Mouse (Mus musculus) embryonic stem cell, embryonic (primary cell): ENCODE data around the gene Zfp592.
"Not testable (repeated sequence)": the region's sequence is repeated elsewhere in the genome, so short reads cannot be mapped to it uniquely, and the experiment has no call there.

Source experiments
- CTCF ChIA-PET, 4 experiments: fragments of 300-600 bp in 2 of 4; fragments of 350-600 bp in 2 of 4; sonication (Branson Sonifier 250); formaldehyde crosslinking; loops; one replicate each; lab custom pipeline; 2022; ENCODE audit warnings: inconsistent platforms in 2 of 4; lab: Charles Lee
- POLR2A ChIA-PET, 4 experiments: fragments of 300-600 bp in 2 of 4; fragments of 350-600 bp in 2 of 4; sonication (Branson Sonifier 250); formaldehyde crosslinking; loops; one replicate each; lab custom pipeline; 2022; ENCODE audit warnings: antibody characterized with exemption in 4 of 4, inconsistent platforms in 1 of 4; lab: Charles Lee

Zfp592 gene

DNA sequence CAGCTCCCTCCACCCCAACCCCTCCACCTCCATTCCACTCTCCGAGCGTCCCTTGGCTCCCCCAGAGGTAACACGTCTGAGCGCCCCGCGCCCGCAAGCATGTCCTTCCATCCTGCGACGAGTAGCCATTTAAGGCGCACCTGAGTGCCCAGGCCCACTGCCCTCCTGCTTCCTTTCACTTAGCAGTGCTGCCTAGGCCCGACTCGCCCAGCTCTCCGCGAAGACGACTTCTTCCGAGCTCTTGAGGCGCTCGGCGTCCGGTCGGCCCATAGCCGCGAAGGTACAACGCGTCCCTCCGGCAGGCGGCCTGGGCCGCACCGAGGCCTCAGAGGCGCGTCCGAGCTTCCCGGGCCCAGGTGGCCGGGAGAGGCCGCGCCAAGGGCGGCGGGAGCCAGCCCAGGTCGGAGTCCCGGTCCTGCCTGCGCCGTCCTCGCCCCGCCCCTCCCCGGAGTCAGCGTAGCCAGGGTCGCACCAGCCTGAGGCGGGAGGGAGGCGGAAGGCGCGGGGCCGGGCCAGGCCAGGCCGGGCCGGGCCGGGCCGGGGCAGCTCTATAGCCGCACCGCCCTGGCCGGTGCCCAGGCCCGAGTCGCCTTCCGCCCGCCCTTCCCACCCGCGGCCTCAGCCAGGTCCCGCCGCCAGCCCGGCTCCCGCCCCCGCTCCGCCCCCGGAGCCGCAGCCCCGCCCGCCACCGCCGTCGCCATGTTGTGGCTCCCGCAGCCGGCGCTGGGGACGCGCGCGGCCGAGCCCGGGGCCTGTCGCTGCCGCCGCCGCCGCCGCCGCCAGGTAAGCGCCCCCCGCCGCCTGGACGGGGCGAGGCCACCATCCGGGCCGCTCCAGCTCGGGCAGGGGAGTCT lies at the start of gene Zfp592:
Gene Zfp592 (plus strand): TSS at position 702 of the 854 bp plus-strand sequence.
- CTCF ChIA-PET, result interaction anchor here in 3 of 4 experiments (0.6 to 1.6 kb wide), 6 partner anchors 8 to 174 kb away, joined by 3 to 6 read pairs (median 3); no protein-coding TSS in a partner anchor
- POLR2A ChIA-PET, result interaction anchor here in 3 of 4 experiments (0.6 to 3.9 kb wide), 56 partner anchors 9 to 352 kb away, joined by 3 to 30 read pairs (median 4); partner anchors contain the start of genes Alpk3 (in 2 of the 3), Nmb (in 2 of the 3), Wdr73 (in 2 of the 3) and Sec11a (in 1 of the 3)

DNA sequence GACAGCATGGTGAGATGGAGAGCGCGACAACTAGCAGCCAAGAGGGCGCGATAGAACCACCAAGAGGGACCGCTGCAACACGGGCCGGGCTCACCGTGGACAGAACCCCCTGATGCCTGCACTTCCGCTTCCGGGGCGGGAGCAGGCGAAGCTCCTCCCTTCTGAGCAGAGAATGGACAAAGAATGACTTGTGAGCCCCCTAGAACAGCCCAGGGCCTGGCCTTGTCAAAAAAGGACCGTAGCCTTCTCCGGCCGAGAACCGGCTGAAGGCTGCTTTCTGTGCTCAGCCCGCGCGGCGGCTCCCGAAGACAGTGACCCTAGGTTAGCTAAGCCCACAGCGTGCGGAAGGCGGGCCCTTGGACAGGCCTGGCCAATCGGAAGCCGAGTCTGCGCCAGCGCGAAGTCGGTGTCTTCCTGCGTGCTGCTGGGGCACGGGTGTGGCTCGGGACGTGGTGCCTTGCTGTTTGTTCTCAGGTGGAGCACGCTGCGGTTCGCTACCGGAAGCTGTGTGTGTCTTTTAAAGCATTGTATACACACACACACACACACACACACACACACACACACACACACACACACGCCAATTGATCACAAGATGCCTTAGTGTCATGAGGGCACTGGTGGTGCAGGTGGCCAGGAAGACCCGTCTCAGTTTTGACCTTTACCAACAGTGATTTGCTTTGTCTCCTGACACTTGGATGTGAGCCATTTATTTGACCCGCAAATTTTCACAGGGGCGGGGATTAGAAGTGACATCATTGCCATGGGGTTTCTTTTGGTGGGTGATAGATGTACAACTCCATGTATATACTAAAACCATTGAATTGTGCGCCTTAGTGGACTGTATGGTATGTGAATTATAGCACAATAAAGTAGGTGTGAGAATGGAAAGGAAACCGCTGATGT lies 45.8 kb upstream of the Zfp592 start, which contains the start of gene Sec11a:
Gene Sec11a (minus strand): TSS at position 336 of the 906 bp plus-strand sequence.
- CTCF ChIA-PET, result interaction anchor here (0.5 to 2.7 kb wide), 14 partner anchors 25 to 1504 kb away, joined by 3 to 15 read pairs (median 3); no protein-coding TSS in a partner anchor
- POLR2A ChIA-PET, result interaction anchor here (0.5 to 4.7 kb wide), 103 partner anchors 8 to 1697 kb away, joined by 3 to 60 read pairs (median 5); partner anchors contain the start of genes Zscan2 (in 3 of the 4), Alpk3 (in 2 of the 4), Wdr73 (in 2 of the 4) and Nmb (in 1 of the 4)

DNA sequence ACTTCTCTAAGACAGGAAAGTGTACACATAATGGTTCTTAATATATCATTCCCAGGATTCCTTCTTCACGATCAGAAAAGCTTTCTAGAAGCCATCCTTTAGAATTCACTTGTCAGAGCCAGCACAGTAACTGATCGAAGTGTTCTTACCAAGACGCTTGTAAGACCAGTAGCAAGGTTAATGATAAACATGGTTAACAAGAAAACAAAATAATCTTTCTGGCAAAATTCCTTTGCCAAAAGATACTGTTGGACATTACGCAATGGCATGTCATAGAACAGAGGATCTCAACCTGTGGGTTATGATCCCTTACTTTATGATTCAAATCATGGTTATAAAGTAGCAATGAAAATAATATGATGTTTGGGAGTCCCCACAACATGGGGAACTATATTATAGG lies 42.0 kb upstream of the Zfp592 start:
- POLR2A ChIA-PET, result no interaction called here
- CTCF ChIA-PET, result no interaction called here

DNA sequence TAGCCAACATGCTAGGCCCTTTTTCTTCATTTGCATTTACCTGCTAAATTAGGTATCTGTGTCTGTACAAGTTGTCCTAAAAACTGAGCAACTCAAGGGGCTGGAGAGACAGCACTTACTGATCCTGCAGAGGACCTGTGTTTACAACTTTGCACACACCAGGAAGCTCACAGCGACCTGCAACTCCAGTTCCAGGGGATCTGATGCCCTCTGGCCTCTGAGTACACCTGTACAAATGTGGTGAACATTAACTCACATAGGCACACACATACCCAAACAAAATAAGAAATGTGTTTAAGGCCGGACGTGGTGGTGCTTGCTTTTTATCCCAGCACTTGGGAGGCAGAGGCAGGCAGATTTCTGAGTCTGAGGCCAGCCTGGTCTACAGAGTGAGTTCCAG lies 41.3 kb upstream of the Zfp592 start:
- CTCF ChIA-PET, result interaction anchor here in 1 of 4 experiments (1.2 kb wide), 1 partner anchor 69 kb away, joined by 3 read pairs; no protein-coding TSS in a partner anchor
- POLR2A ChIA-PET, result interaction anchor here in 1 of 4 experiments (1.6 kb wide), 1 partner anchor 11 kb away, joined by 3 read pairs; no protein-coding TSS in a partner anchor

DNA sequence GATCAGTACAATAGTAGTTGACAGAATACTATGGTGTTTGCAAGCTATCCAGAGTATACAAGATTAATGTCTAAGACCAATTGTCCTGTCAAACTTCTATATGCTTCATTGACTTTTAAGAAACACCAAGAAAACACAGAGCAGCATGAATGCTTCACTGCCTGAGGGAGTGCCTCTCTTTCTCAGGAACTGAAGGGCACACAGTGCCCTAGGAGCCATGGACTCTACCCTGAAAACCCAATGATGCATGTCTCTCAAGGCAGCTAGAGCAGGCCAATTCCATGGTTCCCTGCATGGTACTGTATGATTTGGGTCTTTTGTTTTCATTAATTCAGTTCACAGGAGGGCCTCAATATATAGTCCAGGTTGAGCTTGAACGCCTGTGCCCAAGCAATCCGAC lies 39.2 kb upstream of the Zfp592 start:
- CTCF ChIA-PET, result no interaction called here

GRCm38 (mm10) chr7:80956891-80957290 lies 36.6 kb upstream of the Zfp592 start:
- POLR2A ChIA-PET, result interaction anchor here in 2 of 4 experiments (1.2 to 1.8 kb wide), 3 partner anchors 9 to 108 kb away, joined by 3 to 7 read pairs (median 4); partner anchors contain the start of gene Sec11a (in 1 of the 2)
- CTCF ChIA-PET, result no interaction called here

More for the DNA sequence above, 39.2 kb upstream of the Zfp592 start:
- POLR2A ChIA-PET, result interaction anchor here in 2 of 4 experiments (0.8 to 1.4 kb wide), 5 partner anchors 9 to 65 kb away, joined by 3 to 8 read pairs (median 3); no protein-coding TSS in a partner anchor

DNA sequence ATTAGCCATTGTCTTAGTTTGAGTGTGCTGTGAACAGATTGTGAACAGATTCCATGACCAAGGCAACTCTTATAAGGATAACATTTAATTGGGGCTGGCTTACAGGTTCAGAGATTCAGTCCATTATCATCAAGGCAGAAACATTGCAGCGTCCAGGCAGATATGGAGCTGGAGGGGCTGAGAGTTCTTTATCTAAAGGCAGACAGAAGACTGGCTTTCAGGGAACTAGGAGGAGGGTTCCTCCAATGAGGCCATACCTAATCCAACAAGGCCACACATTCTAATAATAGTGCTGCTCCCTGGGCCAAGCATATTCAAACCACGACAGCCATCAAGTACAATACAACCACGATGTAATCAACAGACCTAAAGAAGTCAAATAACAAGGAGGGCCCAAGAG lies 34.5 kb upstream of the Zfp592 start:
- ChIA-PET CTCF (no interaction called here), POLR2A (interaction anchor here in 1 of 4 experiments (2.2 kb wide), 1 partner anchor 11 kb away, joined by 11 read pairs; the partner anchor contains the start of gene Sec11a)

DNA sequence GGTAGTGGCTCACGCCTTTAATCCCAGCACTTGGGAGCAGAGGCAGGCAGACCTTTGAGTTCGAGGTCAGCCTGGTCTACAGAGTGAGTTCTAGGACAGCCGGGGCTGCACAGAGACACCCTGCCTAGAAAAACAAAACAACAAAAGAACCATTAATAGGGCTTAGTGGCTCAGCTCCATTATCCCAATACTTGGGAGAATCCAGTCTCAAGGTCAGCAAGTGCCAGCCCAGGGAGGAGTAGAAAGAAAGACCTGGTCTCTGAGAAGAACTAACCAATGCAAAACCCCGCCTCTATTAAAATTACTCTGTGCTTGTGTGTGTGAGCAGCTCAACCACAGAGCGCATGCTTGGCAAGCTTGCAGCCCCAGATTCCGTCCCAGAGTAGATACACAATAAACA lies 30.7 kb upstream of the Zfp592 start:
- ChIA-PET CTCF (interaction anchor here in 3 of 4 experiments (0.6 to 1.2 kb wide), 3 partner anchors 14 to 106 kb away, joined by 3 to 19 read pairs (median 4); no protein-coding TSS in a partner anchor), POLR2A (interaction anchor here in 3 of 4 experiments (0.5 to 5.4 kb wide), 27 partner anchors 8 to 526 kb away, joined by 3 to 41 read pairs (median 3); partner anchors contain the start of genes Sec11a (in 3 of the 3), Nmb (in 2 of the 3), Wdr73 (in 1 of the 3) and Zfp592 (in 1 of the 3))

GRCm38 (mm10) chr7:80970913-80971312 lies 22.6 kb upstream of the Zfp592 start:
- CTCF ChIA-PET, result interaction anchor here in 1 of 4 experiments (1.0 kb wide), 1 partner anchor 82 kb away, joined by 3 read pairs; no protein-coding TSS in a partner anchor
- POLR2A ChIA-PET, result interaction anchor here in 3 of 4 experiments (0.5 to 3.9 kb wide), 24 partner anchors 8 to 898 kb away, joined by 3 to 33 read pairs (median 4); partner anchors contain the start of genes Alpk3 (in 2 of the 3), Zfp592 (in 2 of the 3) and Sec11a (in 1 of the 3)

DNA sequence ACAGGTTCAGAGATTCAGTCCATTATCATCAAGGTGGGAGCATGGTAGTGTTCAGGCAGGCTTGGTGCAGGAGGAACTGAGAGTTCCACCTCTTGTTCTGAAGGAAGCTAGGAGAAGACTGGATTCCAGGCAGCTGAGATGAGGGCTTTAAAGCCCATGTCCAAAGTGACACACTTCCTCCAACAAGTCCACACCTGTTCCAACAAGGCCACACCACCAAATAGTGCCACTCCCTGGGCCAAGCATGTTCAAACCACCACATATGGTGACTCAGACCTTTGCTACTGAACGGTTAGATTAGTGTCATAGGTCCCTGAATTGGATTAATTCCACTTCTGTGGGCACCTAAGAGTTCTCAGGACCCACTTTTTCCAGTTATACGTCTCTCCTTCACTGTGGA lies 22.1 kb upstream of the Zfp592 start:
- POLR2A ChIA-PET, result interaction anchor here in 2 of 4 experiments (0.9 to 3.9 kb wide), 14 partner anchors 9 to 139 kb away, joined by 3 to 33 read pairs (median 4); partner anchors contain the start of genes Alpk3 (in 1 of the 2), Sec11a (in 1 of the 2) and Zfp592 (in 1 of the 2)

DNA sequence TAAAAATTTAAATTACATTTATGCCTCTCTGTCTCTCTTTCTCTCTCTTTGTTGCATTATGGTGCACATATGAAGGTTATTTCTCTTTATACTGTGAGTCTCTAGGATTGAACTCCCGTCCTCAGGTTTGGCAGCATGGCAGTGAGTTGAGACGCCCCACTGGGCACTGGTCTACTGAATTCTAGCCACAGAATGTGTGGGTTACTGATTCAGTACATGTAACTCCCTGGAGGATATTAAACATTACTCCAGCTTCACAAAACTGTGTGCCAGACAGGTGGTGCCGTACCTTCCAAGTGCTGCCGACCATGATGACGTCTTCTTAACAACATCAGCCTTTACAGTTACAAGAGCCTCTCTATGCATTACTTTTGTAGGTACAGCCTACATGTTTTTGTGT lies 21.4 kb upstream of the Zfp592 start:
- POLR2A ChIA-PET, result interaction anchor here in 3 of 4 experiments (0.6 to 3.4 kb wide), 3 partner anchors 9 to 21 kb away, joined by 7 to 13 read pairs (median 7); no protein-coding TSS in a partner anchor
- CTCF ChIA-PET, result no interaction called here

More for the DNA sequence above, 22.1 kb upstream of the Zfp592 start:
- CTCF ChIA-PET, result no interaction called here

DNA sequence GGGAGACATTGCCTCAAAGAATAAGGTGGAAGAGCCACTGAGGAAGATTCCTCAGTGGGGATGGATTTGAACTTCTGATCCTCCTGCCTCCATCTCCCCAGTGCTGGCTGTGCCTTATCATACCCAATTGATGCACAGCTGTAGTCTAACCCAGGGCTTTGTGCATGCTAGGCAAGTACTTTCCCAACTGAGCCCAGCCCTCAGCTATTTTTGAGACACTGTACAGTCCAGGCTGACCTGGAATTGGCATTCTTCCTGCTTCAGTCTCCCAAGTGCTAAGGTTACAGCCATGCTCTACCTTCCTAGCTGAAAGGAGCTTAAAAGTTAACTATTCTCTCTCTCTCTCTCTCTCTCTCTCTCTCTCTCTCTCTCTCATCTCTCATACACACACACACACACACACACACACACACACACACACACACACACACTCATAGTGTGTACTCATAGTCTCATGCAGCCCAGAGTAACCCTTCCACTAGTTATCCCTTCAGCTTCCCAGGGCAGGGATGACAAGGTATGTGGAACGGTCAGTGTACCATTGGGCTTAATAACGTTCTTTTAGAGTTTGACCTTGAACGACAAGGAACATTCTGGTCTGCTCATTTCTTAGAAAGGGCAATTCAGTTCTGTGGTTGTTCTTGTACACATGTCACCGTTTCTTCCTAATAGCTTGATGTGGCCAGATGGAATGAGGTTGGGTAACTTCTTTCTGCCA lies 20.4 kb upstream of the Zfp592 start:
- CTCF ChIA-PET, result interaction anchor here in 2 of 4 experiments (0.6 to 0.9 kb wide), 3 partner anchors 24 to 87 kb away, joined by 3 to 5 read pairs (median 3); partner anchors contain the start of gene Sec11a (in 1 of the 2)
- POLR2A ChIA-PET, result interaction anchor here in 3 of 4 experiments (0.6 to 0.7 kb wide), 3 partner anchors 18 to 511 kb away, joined by 3 to 7 read pairs (median 4); no protein-coding TSS in a partner anchor

DNA sequence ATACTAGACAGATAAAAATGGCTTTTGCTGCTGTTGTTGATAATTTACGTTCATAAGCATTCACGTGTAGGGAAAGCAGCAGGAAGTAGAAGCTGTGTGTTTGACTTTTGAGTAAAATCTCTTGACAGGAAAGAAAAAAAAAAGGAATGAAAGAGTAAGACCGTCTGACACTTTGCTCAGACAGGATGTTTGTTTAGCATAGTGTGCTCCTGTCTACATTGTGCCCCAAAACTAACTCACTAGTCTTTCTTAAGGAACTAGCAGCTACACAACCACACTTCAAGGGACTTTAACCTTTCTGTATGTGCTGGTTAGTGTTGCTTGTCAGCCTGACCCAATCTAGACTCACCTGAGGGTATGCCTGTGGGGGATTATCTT lies 19.9 kb upstream of the Zfp592 start:
- POLR2A ChIA-PET, result not testable (repeated sequence)
- CTCF ChIA-PET, result interaction anchor here in 1 of 4 experiments (0.9 kb wide), 1 partner anchor 87 kb away, joined by 3 read pairs; no protein-coding TSS in a partner anchor

GRCm38 (mm10) chr7:80980566-80980965 lies 12.9 kb upstream of the Zfp592 start:
- ChIA-PET POLR2A (interaction anchor here in 1 of 4 experiments (0.5 to 0.6 kb wide), 3 partner anchors 11 to 872 kb away, joined by 3 to 6 read pairs (median 4); no protein-coding TSS in a partner anchor), CTCF (no interaction called here)

DNA sequence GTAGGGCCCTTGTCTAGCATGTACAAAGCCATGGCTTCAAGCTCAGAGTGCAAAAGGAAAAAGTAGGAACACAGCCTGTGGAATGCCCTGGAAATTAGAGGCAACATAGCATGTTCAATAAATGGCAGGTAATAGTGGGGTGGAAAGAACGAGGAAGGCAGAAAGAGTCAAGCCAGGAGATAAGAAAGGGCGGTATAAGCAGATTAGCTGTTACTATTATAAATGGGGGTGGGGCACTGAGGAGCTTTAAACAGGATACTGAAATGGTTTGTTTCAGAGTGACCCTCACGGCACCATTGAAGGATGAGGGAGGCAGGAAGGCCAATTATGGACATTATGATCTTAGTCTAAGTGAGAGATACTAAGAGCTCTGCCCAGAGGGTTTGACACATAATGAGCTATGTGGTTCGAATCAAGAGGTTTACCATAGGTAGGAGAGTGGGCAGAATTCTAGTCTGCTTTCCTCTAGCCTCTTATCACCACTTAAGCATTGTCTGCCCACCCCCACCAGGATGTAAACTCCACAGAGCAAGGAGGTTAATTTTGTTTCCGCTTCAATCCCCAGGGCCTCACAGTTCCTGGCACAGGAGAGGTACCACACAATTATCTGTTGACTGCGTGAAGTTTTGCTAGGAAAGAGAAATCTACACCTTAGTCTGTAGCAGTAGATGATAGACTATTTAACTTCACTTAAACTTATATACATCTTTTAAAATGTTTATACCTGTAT lies 6.9 kb upstream of the Zfp592 start:
- ChIA-PET POLR2A (interaction anchor here in 3 of 4 experiments (0.6 to 3.4 kb wide), 7 partner anchors 11 to 150 kb away, joined by 3 to 13 read pairs (median 3); no protein-coding TSS in a partner anchor), CTCF (interaction anchor here in 1 of 4 experiments (0.6 kb wide), 1 partner anchor 109 kb away, joined by 3 read pairs; no protein-coding TSS in a partner anchor)
